Mouse (Mus musculus): ENCODE data around the gene Bet1l. TPM values are rescaled to one million over a fixed set of nuclear protein-coding genes. Genes with fewer than 3 reads are reported as not detected.

Bet1l gene
- total RNA-seq, 1 experiment from 2014 or later: 25.0 TPM

- no peak for ATAC-seq (replicated peaks; ENCODE audit: insufficient number of reproducible peaks, low FRiP score, low TSS enrichment, poor library complexity, severe bottlenecking)
Measured at GRCm38 (mm10) chr7:140839556-140839955, 17.8 kb downstream of the Bet1l start.

DNA sequence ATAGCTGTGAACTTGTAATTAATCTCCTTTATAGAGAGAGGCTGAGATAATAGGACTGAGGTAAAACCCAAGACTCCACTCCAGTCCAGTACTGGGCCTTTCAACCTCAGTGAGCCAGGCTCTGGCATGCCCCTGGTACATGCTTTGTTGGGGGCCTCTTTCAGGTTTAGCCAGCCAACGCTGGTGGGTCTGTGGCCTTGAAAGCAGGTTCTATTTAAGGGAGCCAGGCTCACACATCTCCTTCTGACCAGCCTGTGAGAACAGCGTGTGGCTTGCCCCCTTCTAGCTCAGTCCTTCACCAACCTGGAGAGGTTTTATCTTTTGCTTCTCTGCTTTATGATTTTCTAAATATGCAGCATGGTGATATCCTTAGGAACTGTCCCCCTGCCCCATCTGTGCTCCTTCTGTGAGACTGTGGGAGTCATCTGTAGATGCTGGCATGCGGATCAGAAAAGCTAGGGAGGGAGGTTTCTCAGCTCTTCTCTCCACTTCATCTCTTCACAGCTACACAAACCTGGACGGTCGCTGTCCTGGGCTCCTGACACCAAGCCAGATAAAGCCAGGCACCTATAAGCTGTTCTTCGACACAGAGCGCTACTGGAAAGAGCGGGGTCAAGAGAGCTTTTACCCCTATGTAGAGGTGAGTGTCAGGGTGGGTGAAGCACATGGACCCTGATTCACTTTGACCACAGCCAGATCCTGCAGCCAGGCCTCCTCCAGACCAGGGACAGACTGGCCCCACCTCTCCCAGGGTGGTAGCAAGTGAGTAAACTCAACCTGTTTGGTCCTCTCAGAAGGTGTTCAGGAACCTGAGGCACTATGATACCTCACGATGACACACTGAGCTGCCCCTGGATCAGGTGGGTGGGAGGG lies 20.9 kb downstream of the Bet1l start:
- ATAC-seq (replicated peaks; ENCODE audit: insufficient number of reproducible peaks, low FRiP score, low TSS enrichment, poor library complexity, severe bottlenecking): no peak

- no peak for ATAC-seq (replicated peaks; ENCODE audit: insufficient number of reproducible peaks, low FRiP score, low TSS enrichment, poor library complexity, severe bottlenecking)
Measured at GRCm38 (mm10) chr7:140835758-140836087, 21.7 kb downstream of the Bet1l start.

GRCm38 (mm10) chr7:140834968-140835757 lies 22.2 kb downstream of the Bet1l start, which contains the start of gene Urah:
Urah (plus strand) TSS chr7:140835018.
- ATAC-seq (replicated peaks; ENCODE audit: insufficient number of reproducible peaks, low FRiP score, low TSS enrichment, poor library complexity, severe bottlenecking): no peak

DNA sequence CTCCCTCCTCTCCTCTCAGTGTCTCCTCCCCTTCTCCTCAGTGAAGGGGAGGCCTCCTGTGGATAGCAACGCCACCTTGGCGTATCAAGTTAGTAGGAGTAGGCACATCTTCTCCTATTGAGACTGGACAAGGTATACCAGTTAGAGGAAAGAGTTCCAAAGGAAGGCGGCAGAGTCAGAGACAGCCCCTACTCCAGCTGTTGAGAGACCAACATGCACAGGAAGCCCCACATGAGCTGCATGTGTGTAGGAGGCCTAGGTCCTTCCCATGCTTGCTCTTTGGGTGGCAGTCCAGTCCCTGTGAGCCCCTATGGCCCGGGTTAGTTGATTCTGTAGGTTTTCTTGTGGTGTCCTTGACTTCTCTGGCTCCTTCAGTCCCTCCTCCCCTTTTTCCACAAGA lies 24.0 kb downstream of the Bet1l start:
- no peak for ATAC-seq (replicated peaks; ENCODE audit: insufficient number of reproducible peaks, low FRiP score, low TSS enrichment, poor library complexity, severe bottlenecking)

DNA sequence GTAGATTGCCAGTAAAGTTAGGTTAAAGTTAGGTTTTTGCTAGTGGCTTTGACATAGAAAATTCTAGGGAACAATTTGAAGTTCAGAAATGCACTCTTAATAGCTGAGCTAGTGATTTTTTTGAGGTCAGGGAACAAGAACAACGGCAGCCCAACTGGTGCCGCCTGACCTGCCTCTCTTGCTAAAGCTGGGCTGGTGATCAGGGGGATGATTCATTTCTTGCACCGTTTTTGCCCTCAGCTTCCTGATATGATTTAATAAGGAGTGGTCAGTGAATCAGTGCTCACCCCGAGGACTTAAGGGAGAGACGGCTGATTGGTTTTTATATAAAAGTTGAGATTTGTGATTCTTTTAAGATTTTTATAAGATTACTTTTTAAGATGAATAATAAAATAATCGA lies 25.9 kb downstream of the Bet1l start:
- no peak for ATAC-seq (replicated peaks; ENCODE audit: insufficient number of reproducible peaks, low FRiP score, low TSS enrichment, poor library complexity, severe bottlenecking)

DNA sequence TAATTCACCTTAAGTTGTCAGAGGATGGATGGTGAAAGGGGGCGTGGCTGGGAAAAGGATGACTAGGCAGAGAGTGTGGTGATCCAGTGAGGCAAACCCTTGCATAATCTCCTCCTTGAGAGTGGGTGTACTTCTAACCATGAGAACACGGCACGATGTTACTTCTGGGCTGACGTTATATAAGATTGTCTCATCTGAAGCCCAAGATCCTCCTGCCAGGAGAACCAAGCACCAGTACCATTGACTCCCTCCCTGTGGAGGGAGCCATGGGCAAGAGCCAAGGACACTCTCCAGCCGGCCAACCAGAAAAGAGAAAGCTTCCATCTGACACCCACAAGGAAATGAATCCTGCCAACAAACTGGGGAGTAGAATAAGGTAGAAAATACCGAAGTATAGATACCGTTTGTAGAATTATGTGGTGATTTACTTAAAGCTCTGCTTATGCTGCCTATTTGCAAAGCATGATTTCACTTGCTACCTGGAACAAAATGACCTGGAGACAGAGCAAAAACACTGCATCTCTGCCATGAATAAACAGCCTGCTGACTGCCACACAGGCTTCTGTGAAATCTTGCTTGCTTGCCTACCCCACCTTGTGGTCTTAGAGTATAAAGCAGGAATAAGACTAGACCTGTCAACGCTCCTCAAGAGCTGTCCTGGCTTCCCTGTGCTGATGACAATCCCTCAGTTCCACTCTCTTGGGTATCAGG lies 29.1 kb downstream of the Bet1l start:
- ATAC-seq (replicated peaks; ENCODE audit: insufficient number of reproducible peaks, low FRiP score, low TSS enrichment, poor library complexity, severe bottlenecking): peak; percentile 27; the same call in 1 of the 2 replicates

GRCm38 (mm10) chr7:140822731-140823130 lies 34.6 kb downstream of the Bet1l start:
- ATAC-seq (replicated peaks; ENCODE audit: insufficient number of reproducible peaks, low FRiP score, low TSS enrichment, poor library complexity, severe bottlenecking): no peak

DNA sequence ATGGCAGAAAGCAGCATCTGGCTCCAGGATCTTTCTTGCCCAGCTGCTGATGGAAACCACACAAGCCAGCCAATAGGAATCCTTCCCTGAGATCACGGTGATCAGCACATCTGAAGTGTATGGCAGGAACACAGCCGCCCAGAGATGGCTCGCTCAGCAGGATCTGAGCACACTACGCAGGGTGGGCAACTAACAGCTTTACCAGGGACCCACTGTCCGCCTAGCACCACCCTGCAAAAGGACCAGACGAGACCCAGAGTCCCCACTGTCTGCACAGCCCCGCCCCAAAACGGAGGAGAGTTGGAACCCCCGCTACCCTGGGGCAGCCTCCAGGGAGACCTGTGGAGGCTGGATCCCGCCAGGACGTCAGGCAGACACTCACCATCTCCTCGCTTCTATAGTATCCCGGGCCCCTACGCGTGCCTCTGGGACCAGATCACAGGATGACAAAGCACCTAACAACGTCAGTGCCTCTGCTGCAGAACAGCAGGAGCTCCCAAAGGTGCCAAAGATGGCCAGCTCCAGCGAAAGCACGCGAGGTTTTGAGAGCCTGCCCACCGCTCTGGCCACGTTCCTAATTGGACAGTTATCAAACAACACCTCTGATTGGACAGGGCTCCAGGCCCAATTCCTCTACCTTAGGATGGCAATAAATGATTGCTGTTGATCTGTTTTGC lies 35.6 kb downstream of the Bet1l start, which contains the start of gene Zfp941:
Zfp941 (minus strand) TSS at position 526 of the 677 bp plus-strand sequence.
- ATAC-seq (replicated peaks; ENCODE audit: insufficient number of reproducible peaks, low FRiP score, low TSS enrichment, poor library complexity, severe bottlenecking): 0 out of 2 replicates have a peak, but pooled peaks have one; percentile 31

DNA sequence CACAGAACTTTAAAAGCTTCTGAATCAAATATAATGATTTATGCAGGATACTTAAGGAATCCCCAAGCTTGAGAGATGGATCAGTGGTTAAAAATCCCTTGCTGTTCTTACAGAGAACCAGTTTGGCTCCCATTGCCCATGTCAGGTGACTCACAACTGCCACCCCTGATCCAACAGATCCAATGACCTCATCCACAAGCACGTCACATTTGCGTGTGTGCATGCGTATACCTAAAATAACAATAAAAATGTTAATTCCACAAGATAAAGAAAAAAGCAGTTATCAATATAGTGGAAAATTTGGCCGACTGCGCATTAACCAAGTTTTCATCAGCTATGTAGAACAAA lies 36.1 kb downstream of the Bet1l start:
- no peak for ATAC-seq (replicated peaks; ENCODE audit: insufficient number of reproducible peaks, low FRiP score, low TSS enrichment, poor library complexity, severe bottlenecking)

GRCm38 (mm10) chr7:140820173-140820572 lies 37.2 kb downstream of the Bet1l start:
- ATAC-seq (replicated peaks; ENCODE audit: insufficient number of reproducible peaks, low FRiP score, low TSS enrichment, poor library complexity, severe bottlenecking): no peak

DNA sequence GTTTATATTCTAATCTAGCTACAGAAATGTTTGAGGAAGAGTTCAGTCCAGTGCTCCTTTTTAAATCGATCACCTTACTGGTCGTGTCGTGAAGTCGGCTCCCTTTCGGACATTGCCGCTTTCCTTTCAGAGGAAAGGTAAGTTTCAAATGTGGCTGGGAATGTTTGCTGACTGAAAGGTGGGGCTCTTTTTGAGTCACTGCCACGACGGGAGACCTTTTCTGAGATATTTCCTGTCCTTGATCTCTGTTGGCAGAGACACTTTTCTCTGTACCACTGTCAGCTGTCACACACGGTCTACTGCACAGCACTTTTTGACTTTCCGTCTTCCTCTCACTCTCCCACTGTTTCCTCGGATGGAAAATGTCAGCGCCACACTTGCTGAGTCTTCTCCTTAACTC lies 44.5 kb downstream of the Bet1l start:
- ATAC-seq (replicated peaks; ENCODE audit: insufficient number of reproducible peaks, low FRiP score, low TSS enrichment, poor library complexity, severe bottlenecking): no peak

DNA sequence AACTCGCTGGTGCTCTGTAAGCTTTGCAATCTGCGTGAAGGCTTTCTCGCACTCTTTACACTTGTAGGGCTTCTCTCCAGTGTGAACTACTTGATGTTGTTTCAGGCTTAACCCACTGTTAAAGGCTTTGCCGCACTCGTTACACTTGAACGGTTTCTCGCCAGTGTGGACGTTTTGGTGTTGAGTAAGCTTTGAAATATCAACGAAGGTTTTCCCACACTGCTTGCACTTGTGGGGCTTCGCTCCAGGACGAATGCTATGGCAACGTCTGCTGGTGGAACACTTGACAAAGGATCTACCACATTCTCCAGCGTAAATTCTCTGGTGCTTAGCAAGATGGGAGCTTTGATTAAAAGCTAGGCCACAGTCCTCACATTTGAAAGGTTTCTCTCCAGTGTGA lies 45.7 kb downstream of the Bet1l start:
- ATAC-seq (replicated peaks; ENCODE audit: insufficient number of reproducible peaks, low FRiP score, low TSS enrichment, poor library complexity, severe bottlenecking): no peak

- no peak for ATAC-seq (replicated peaks; ENCODE audit: insufficient number of reproducible peaks, low FRiP score, low TSS enrichment, poor library complexity, severe bottlenecking)
Measured at GRCm38 (mm10) chr7:140810496-140810895, 46.9 kb downstream of the Bet1l start.

DNA sequence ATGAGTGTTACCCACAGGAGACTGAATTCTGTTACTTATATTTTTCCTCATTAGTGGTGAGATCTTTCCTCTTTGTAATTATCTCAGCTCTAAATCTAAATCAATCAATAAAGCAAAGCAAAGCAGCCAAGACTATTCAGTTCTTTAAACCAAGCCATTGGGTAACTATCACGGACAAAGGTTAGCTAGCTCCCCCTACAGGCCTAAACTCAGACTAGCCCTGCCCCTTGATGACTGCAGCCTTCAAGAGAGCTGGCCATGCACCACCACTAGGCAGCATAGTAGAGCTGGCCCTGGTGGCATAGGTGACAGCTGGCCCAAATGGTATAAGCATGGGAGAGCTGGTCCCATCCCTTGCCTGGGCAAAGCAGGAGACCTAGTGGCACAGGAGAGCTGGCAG lies 51.7 kb downstream of the Bet1l start:
- ATAC-seq (replicated peaks; ENCODE audit: insufficient number of reproducible peaks, low FRiP score, low TSS enrichment, poor library complexity, severe bottlenecking): peak; percentile 47; the same call in 1 of the 2 replicates

Measured in monocyte, adult 5-6 weeks (primary cell).